Mouse (Mus musculus): Measurements from ENCODE around the gene Stk10. TPM values are rescaled to one million over a fixed set of nuclear protein-coding genes. Genes with fewer than 3 reads are reported as not detected.

Gene Stk10
- polyA plus RNA-seq, 1 experiment from 2014 or later = 2.6 TPM

DNA sequence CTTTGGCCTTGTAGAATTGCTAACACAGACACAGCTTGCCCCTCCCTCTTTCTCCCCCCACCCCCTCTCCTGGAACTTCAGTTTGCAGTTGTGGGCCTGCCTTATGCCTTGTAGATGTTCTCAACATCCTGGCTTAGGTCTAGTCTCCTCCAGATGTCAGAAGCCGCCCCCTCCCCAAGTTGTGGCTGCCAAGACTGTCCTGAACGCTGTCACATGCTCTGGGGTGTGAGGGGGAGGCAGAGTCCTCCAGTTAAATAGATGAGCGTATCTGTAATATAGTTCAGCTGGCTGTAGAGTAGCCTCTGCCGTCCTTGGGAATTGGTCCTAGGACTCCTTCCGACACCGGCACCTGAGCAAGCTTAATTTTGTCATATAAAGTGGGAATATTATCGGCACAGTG is 6.6 kb downstream of the Stk10 start:
- H3K9ac ChIP-seq (ENCODE audit: low read depth, low read length) = no peak overlapping the region
- no peaks in the 10 kb centered on the region for H3K27me3 ChIP-seq (replicated peaks; ENCODE audit: control insufficient read depth, insufficient read depth, low read length)
- no peaks in the 10 kb centered on the region for H3K36me3 ChIP-seq (ENCODE audit: control insufficient read depth, insufficient read depth)
- H3K9me3 ChIP-seq (ENCODE audit: control insufficient read depth) = no peaks in the 10 kb centered on the region
- no peak overlapping the region for H3K4me3 ChIP-seq (ENCODE audit: low read depth, low read length)
- no peak overlapping the region for H3K27ac ChIP-seq (ENCODE audit: low read depth, low read length)
- WGBS = 76% methylated on average over 7 of the region's 7 CpGs
- ATAC-seq = no peak
- TF ChIP-seq CTCF (IDR thresholded peaks at IDR 0.05; ENCODE audit: low read depth) = no peak
- no peak overlapping the region for H3K4me2 ChIP-seq (replicated peaks; ENCODE audit: low read depth)
- no peaks in the 10 kb centered on the region for H3K4me1 ChIP-seq (replicated peaks; ENCODE audit: control insufficient read depth, insufficient read depth, low read length)

DNA sequence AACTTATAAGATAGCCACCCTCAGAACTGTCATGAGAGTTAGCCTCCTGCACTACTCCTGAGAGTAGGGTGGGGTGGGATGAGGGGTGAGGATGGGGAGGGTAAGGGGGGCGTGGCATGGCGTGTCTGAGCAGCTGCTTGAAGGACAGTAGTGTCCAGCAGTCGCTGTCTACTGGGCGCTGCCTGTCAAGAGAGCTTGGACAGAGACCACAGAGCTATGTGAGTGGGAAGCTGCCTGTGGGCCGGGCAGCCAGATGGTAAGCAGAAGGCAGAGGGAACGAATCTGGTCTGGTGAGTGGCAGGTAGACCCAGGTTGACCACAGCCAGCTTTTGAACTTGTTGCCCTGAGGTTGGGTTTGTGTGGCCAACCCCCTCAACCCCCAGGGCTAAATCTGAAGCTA is 7.4 kb downstream of the Stk10 start:
- Histone ChIP-seq H3K36me3 (ENCODE audit: control insufficient read depth, insufficient read depth) (no peaks in the 10 kb centered on the region), H3K9me3 (ENCODE audit: control insufficient read depth) (no peaks in the 10 kb centered on the region), H3K4me3 (ENCODE audit: low read depth, low read length) (no peak overlapping the region), H3K27ac (ENCODE audit: low read depth, low read length) (no peak overlapping the region), H3K27me3 (replicated peaks; ENCODE audit: control insufficient read depth, insufficient read depth, low read length) (no peaks in the 10 kb centered on the region), H3K4me2 (replicated peaks; ENCODE audit: low read depth) (no peak overlapping the region), H3K9ac (ENCODE audit: low read depth, low read length) (no peak overlapping the region), H3K4me1 (replicated peaks; ENCODE audit: control insufficient read depth, insufficient read depth, low read length) (no peaks in the 10 kb centered on the region)
- WGBS = 76% methylated on average over 6 of the region's 6 CpGs
- no peak for TF ChIP-seq CTCF (IDR thresholded peaks at IDR 0.05; ENCODE audit: low read depth)
- no peak for ATAC-seq

DNA sequence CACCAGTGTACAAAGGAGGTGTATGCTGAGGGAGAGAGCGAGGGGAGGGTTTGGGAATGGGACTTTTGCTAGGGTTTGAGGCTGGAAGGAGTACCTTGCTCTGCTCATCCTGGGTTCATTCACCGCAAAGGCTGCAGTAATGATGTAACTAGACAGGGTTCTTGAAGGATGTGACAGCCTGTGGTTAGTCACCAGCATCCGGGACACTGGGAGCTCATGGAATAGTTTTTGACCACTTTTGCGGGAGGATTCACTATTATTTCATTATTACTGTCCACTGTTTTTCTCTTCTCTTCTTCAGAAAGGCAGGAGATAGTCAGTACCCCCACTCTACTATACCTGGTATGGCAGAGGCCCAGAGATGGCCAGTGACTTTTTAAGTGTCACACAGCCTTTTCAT is 9.1 kb downstream of the Stk10 start:
- TF ChIP-seq CTCF (IDR thresholded peaks at IDR 0.05; ENCODE audit: low read depth) = no peak
- Histone ChIP-seq H3K4me1 (replicated peaks; ENCODE audit: control insufficient read depth, insufficient read depth, low read length) (no peaks in the 10 kb centered on the region), H3K9ac (ENCODE audit: low read depth, low read length) (no peak overlapping the region), H3K4me2 (replicated peaks; ENCODE audit: low read depth) (no peak overlapping the region), H3K4me3 (ENCODE audit: low read depth, low read length) (no peak overlapping the region), H3K27me3 (replicated peaks; ENCODE audit: control insufficient read depth, insufficient read depth, low read length) (no peaks in the 10 kb centered on the region), H3K36me3 (ENCODE audit: control insufficient read depth, insufficient read depth) (peaks cover 3% of the 10 kb centered on the region; the same call in 1 of the 2 replicates), H3K27ac (ENCODE audit: low read depth, low read length) (0 out of 2 replicates have a peak overlapping the region, but pooled peaks have one; percentile 9), H3K9me3 (ENCODE audit: control insufficient read depth) (no peaks in the 10 kb centered on the region)
- 93% methylated on average over 4 of the region's 4 CpGs for WGBS
- no peak for ATAC-seq

DNA sequence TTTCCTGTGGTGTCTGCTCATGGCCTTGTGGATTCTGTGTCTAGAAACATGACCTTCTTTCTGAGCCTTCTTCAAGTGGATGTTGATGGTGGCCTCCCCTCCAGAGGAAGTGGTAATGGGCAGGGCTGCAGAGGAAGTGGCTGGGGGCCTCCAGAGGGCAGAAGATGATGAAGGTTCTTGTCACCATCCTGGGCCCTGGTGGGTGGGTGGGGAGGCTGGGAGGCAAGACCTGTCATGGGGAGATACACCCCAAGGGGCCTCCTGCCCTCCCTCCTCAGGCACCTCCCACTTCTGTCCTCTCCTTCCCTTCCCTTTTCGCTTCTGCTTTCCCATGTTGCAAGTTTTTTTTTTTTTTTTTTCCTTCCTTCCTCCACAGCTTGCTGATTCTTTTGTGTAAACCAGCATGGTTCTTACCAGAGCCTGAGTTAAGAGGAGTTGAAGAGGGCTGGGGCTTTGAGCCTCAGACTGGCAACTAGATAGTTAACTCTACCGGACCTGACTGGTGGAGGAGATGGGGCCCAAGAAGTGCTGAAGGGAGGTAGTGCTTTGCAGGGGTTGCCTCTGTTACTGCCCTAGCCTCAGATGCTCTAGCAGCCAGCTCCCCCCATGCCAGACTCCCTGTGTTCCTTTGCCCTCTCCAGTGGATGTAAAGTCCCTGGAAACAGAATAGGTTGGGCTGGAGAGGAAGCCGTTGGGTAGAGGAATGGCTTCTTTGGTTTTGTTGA is 9.7 kb downstream of the Stk10 start:
- H3K36me3 ChIP-seq (ENCODE audit: control insufficient read depth, insufficient read depth) = peaks cover 3% of the 10 kb centered on the region; the same call in 1 of the 2 replicates
- no peak overlapping the region for H3K9ac ChIP-seq (ENCODE audit: low read depth, low read length)
- ATAC-seq = no peak
- 0 out of 2 replicates have a peak overlapping the region, but pooled peaks have one; percentile 9 for H3K27ac ChIP-seq (ENCODE audit: low read depth, low read length)
- TF ChIP-seq CTCF (IDR thresholded peaks at IDR 0.05; ENCODE audit: low read depth) = no peak
- H3K4me2 ChIP-seq (replicated peaks; ENCODE audit: low read depth) = no peak overlapping the region
- no peaks in the 10 kb centered on the region for H3K27me3 ChIP-seq (replicated peaks; ENCODE audit: control insufficient read depth, insufficient read depth, low read length)
- 51% methylated on average over 2 of the region's 3 CpGs for WGBS
- H3K4me3 ChIP-seq (ENCODE audit: low read depth, low read length) = no peak overlapping the region
- no peaks in the 10 kb centered on the region for H3K4me1 ChIP-seq (replicated peaks; ENCODE audit: control insufficient read depth, insufficient read depth, low read length)
- H3K9me3 ChIP-seq (ENCODE audit: control insufficient read depth) = no peaks in the 10 kb centered on the region

DNA sequence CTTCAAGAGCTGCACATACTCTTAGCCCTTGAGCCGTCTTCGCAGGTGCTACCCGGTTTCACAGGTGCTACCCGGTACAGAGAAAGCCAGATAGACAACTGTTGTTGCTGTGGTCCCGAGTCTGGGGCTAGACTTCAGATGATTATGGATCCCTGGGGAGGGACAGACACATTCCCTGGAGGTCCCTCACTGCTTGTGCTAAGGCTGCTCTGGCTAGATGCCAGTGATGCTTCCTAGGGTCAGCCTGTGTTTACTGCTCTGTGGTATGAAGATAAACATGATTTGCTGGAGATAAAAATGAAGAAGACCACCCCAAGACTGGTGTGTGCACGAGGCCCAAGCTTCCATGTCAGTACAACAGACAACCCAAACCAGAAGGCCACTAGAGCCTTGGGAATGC is 10.9 kb downstream of the Stk10 start:
- H3K36me3 ChIP-seq (ENCODE audit: control insufficient read depth, insufficient read depth) = peaks cover 3% of the 10 kb centered on the region; the same call in 1 of the 2 replicates

DNA sequence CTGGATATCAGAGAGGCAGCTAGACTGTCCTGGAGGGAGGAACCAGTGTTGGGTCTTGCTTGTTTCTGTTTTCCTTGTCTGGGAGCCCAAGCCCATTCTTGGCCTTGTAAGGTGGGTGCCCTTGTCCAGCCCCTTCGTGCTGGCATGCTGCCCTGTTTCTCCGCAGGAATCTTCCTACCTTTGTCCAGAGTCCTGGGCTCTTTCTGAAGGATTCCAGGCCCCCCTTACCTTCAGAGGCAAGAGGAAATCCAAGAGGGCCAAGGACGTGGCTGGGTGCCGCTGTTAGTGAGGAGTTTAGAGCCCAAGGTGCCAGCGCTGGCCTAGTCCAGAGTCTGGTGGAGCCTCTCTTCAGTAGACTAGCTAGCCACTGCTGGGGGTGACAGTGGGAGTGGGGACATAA is 11.4 kb downstream of the Stk10 start:
- Histone ChIP-seq H3K4me1 (replicated peaks; ENCODE audit: control insufficient read depth, insufficient read depth, low read length) (no peaks in the 10 kb centered on the region), H3K9ac (ENCODE audit: low read depth, low read length) (no peak overlapping the region), H3K4me2 (replicated peaks; ENCODE audit: low read depth) (no peak overlapping the region), H3K9me3 (ENCODE audit: control insufficient read depth) (no peaks in the 10 kb centered on the region), H3K27ac (ENCODE audit: low read depth, low read length) (no peak overlapping the region), H3K27me3 (replicated peaks; ENCODE audit: control insufficient read depth, insufficient read depth, low read length) (no peaks in the 10 kb centered on the region), H3K36me3 (ENCODE audit: control insufficient read depth, insufficient read depth) (peaks cover 3% of the 10 kb centered on the region; the same call in 1 of the 2 replicates), H3K4me3 (ENCODE audit: low read depth, low read length) (no peak overlapping the region)
- ATAC-seq = no peak
- no peak for TF ChIP-seq CTCF (IDR thresholded peaks at IDR 0.05; ENCODE audit: low read depth)
- WGBS = 87% methylated on average over 5 of the region's 5 CpGs

More for the DNA sequence above, 10.9 kb downstream of the Stk10 start:
- no peak for ATAC-seq
- H3K9me3 ChIP-seq (ENCODE audit: control insufficient read depth) = no peaks in the 10 kb centered on the region
- no peak overlapping the region for H3K27ac ChIP-seq (ENCODE audit: low read depth, low read length)
- H3K4me1 ChIP-seq (replicated peaks; ENCODE audit: control insufficient read depth, insufficient read depth, low read length) = no peaks in the 10 kb centered on the region
- no peak for TF ChIP-seq CTCF (IDR thresholded peaks at IDR 0.05; ENCODE audit: low read depth)
- no peak overlapping the region for H3K4me3 ChIP-seq (ENCODE audit: low read depth, low read length)
- no peak overlapping the region for H3K4me2 ChIP-seq (replicated peaks; ENCODE audit: low read depth)
- WGBS = 80% methylated on average over 6 of the region's 6 CpGs
- H3K9ac ChIP-seq (ENCODE audit: low read depth, low read length) = no peak overlapping the region
- no peaks in the 10 kb centered on the region for H3K27me3 ChIP-seq (replicated peaks; ENCODE audit: control insufficient read depth, insufficient read depth, low read length)
